Mouse (Mus musculus): ENCODE data around the gene Strada. TPM values are rescaled to one million over a fixed set of nuclear protein-coding genes. Genes with fewer than 3 reads are reported as not detected.
"Not testable (repeated sequence)": the region's sequence is repeated elsewhere in the genome, so short reads cannot be mapped to it uniquely, and the experiment has no call there.

Strada gene
- polyA plus RNA-seq, 1 experiment from 2014 or later, result 6.4 TPM

- TF ChIP-seq CTCF (IDR thresholded peaks at IDR 0.05; ENCODE audit: low read depth), result no peak
- no peak for ATAC-seq
- Histone ChIP-seq H3K4me3 (ENCODE audit: low read depth, low read length) (no peak overlapping the region), H3K4me1 (replicated peaks; ENCODE audit: control insufficient read depth, insufficient read depth, low read length) (no peaks in the 10 kb centered on the region), H3K4me2 (replicated peaks; ENCODE audit: low read depth) (no peak overlapping the region), H3K9me3 (ENCODE audit: control insufficient read depth) (no peaks in the 10 kb centered on the region), H3K9ac (ENCODE audit: low read depth, low read length) (no peak overlapping the region), H3K27me3 (replicated peaks; ENCODE audit: control insufficient read depth, insufficient read depth, low read length) (no peaks in the 10 kb centered on the region), H3K36me3 (ENCODE audit: control insufficient read depth, insufficient read depth) (peaks cover 13% of the 10 kb centered on the region), H3K27ac (ENCODE audit: low read depth, low read length) (no peak overlapping the region)
- WGBS, result 74% methylated on average over 1 of the region's 1 CpGs
Measured at GRCm38 (mm10) chr11:106129477-106129876, 72.5 kb downstream of the Strada start.

GRCm38 (mm10) chr11:106126727-106127373, 75.1 kb downstream of the Strada start:
- H3K4me3 ChIP-seq (ENCODE audit: low read depth, low read length); H3K9me3 ChIP-seq (ENCODE audit: control insufficient read depth); H3K27me3 ChIP-seq (replicated peaks; ENCODE audit: control insufficient read depth, insufficient read depth, low read length); H3K4me1 ChIP-seq (replicated peaks; ENCODE audit: control insufficient read depth, insufficient read depth, low read length); H3K9ac ChIP-seq (ENCODE audit: low read depth, low read length); H3K27ac ChIP-seq (ENCODE audit: low read depth, low read length); ATAC-seq; H3K4me2 ChIP-seq (replicated peaks; ENCODE audit: low read depth): not testable (repeated sequence)
- 92% methylated on average over 4 of the region's 6 CpGs for WGBS
- H3K36me3 ChIP-seq (ENCODE audit: control insufficient read depth, insufficient read depth), result peaks cover 26% of the 10 kb centered on the region

GRCm38 (mm10) chr11:106125827-106126226, 76.1 kb downstream of the Strada start:
- ATAC-seq, result no peak
- Histone ChIP-seq H3K4me2 (replicated peaks; ENCODE audit: low read depth) (no peak overlapping the region), H3K27me3 (replicated peaks; ENCODE audit: control insufficient read depth, insufficient read depth, low read length) (no peaks in the 10 kb centered on the region), H3K27ac (ENCODE audit: low read depth, low read length) (no peak overlapping the region), H3K9me3 (ENCODE audit: control insufficient read depth) (no peaks in the 10 kb centered on the region), H3K36me3 (ENCODE audit: control insufficient read depth, insufficient read depth) (peaks cover 30% of the 10 kb centered on the region), H3K4me3 (ENCODE audit: low read depth, low read length) (no peak overlapping the region), H3K9ac (ENCODE audit: low read depth, low read length) (no peak overlapping the region), H3K4me1 (replicated peaks; ENCODE audit: control insufficient read depth, insufficient read depth, low read length) (no peaks in the 10 kb centered on the region)
- 79% methylated on average over 1 of the region's 1 CpGs for WGBS
- no peak for TF ChIP-seq CTCF (IDR thresholded peaks at IDR 0.05; ENCODE audit: low read depth)

GRCm38 (mm10) chr11:106124784-106125183, 77.2 kb downstream of the Strada start:
- Histone ChIP-seq H3K4me3 (ENCODE audit: low read depth, low read length) (no peak overlapping the region), H3K9me3 (ENCODE audit: control insufficient read depth) (no peaks in the 10 kb centered on the region), H3K4me1 (replicated peaks; ENCODE audit: control insufficient read depth, insufficient read depth, low read length) (no peaks in the 10 kb centered on the region), H3K27ac (ENCODE audit: low read depth, low read length) (no peak overlapping the region), H3K9ac (ENCODE audit: low read depth, low read length) (no peak overlapping the region), H3K4me2 (replicated peaks; ENCODE audit: low read depth) (no peak overlapping the region), H3K27me3 (replicated peaks; ENCODE audit: control insufficient read depth, insufficient read depth, low read length) (no peaks in the 10 kb centered on the region), H3K36me3 (ENCODE audit: control insufficient read depth, insufficient read depth) (peaks cover 27% of the 10 kb centered on the region)
- WGBS, result 76% methylated on average over 4 of the region's 4 CpGs
- TF ChIP-seq CTCF (IDR thresholded peaks at IDR 0.05; ENCODE audit: low read depth), result no peak
- no peak for ATAC-seq

GRCm38 (mm10) chr11:106122736-106123135, 79.2 kb downstream of the Strada start:
- Histone ChIP-seq H3K9me3 (ENCODE audit: control insufficient read depth) (no peaks in the 10 kb centered on the region), H3K4me1 (replicated peaks; ENCODE audit: control insufficient read depth, insufficient read depth, low read length) (no peaks in the 10 kb centered on the region), H3K4me3 (ENCODE audit: low read depth, low read length) (no peak overlapping the region), H3K9ac (ENCODE audit: low read depth, low read length) (no peak overlapping the region), H3K27ac (ENCODE audit: low read depth, low read length) (no peak overlapping the region), H3K36me3 (ENCODE audit: control insufficient read depth, insufficient read depth) (peaks cover 30% of the 10 kb centered on the region), H3K27me3 (replicated peaks; ENCODE audit: control insufficient read depth, insufficient read depth, low read length) (no peaks in the 10 kb centered on the region), H3K4me2 (replicated peaks; ENCODE audit: low read depth) (no peak overlapping the region)
- no peak for ATAC-seq
- 66% methylated on average over 3 of the region's 3 CpGs for WGBS
- no peak for TF ChIP-seq CTCF (IDR thresholded peaks at IDR 0.05; ENCODE audit: low read depth)

- no peak for TF ChIP-seq CTCF (IDR thresholded peaks at IDR 0.05; ENCODE audit: low read depth)
- no peaks in the 10 kb centered on the region for H3K4me1 ChIP-seq (replicated peaks; ENCODE audit: control insufficient read depth, insufficient read depth, low read length)
- H3K27me3 ChIP-seq (replicated peaks; ENCODE audit: control insufficient read depth, insufficient read depth, low read length), result no peaks in the 10 kb centered on the region
- H3K9ac ChIP-seq (ENCODE audit: low read depth, low read length), result no peak overlapping the region
- 93% methylated on average over 5 of the region's 5 CpGs for WGBS
- peaks cover 35% of the 10 kb centered on the region for H3K36me3 ChIP-seq (ENCODE audit: control insufficient read depth, insufficient read depth)
- H3K27ac ChIP-seq (ENCODE audit: low read depth, low read length), result 0 out of 2 replicates have a peak overlapping the region, but pooled peaks have one; percentile 5
- H3K9me3 ChIP-seq (ENCODE audit: control insufficient read depth), result no peaks in the 10 kb centered on the region
- no peak overlapping the region for H3K4me2 ChIP-seq (replicated peaks; ENCODE audit: low read depth)
- ATAC-seq, result no peak
- H3K4me3 ChIP-seq (ENCODE audit: low read depth, low read length), result no peak overlapping the region
Measured at GRCm38 (mm10) chr11:106122221-106122620, 79.7 kb downstream of the Strada start.

Other genes with a start within 250 kb of the Strada start
- gene Cyb561, start 248.8 kb downstream of the Strada start, polyA plus RNA-seq (2015; fragmentation: Nextera tagmentation; extraction: Ambion mirVana), result 48.3 and 50.3 TPM in 2 replicates
- gene Ace, start 234.2 kb downstream of the Strada start, polyA plus RNA-seq (2015; fragmentation: Nextera tagmentation; extraction: Ambion mirVana), result 222 and 231 TPM in 2 replicates
- gene Ace3, start 207.5 kb downstream of the Strada start, polyA plus RNA-seq (2015; fragmentation: Nextera tagmentation; extraction: Ambion mirVana), result not detected in 2 replicates
- 0.94 and 1.6 TPM in 2 replicates for gene Kcnh6, start 194.0 kb downstream of the Strada start, polyA plus RNA-seq (2015; fragmentation: Nextera tagmentation; extraction: Ambion mirVana)
- gene Dcaf7, start 165.3 kb downstream of the Strada start, polyA plus RNA-seq (2015; fragmentation: Nextera tagmentation; extraction: Ambion mirVana), result 30.8 and 31.3 TPM in 2 replicates
- 9.0 and 9.2 TPM in 2 replicates for gene Taco1, start 136.1 kb downstream of the Strada start, polyA plus RNA-seq (2015; fragmentation: Nextera tagmentation; extraction: Ambion mirVana)
- 6.2 and 6.6 TPM in 2 replicates for gene Map3k3, start 117.6 kb downstream of the Strada start, polyA plus RNA-seq (2015; fragmentation: Nextera tagmentation; extraction: Ambion mirVana)
- gene Gm10840, start 41.3 kb downstream of the Strada start, polyA plus RNA-seq (2015; fragmentation: Nextera tagmentation; extraction: Ambion mirVana), result not detected in 2 replicates
- gene Limd2, start 41.3 kb downstream of the Strada start, polyA plus RNA-seq (2015; fragmentation: Nextera tagmentation; extraction: Ambion mirVana), result 32.6 and 34.6 TPM in 2 replicates
- 41.9 and 45.4 TPM in 2 replicates for gene Ccdc47, start 14.2 kb upstream of the Strada start, polyA plus RNA-seq (2015; fragmentation: Nextera tagmentation; extraction: Ambion mirVana)
- gene Ddx42, start 14.8 kb upstream of the Strada start, polyA plus RNA-seq (2015; fragmentation: Nextera tagmentation; extraction: Ambion mirVana), result 28.1 and 30.0 TPM in 2 replicates
- 16.6 and 18.3 TPM in 2 replicates for gene Ftsj3, start 53.9 kb upstream of the Strada start, polyA plus RNA-seq (2015; fragmentation: Nextera tagmentation; extraction: Ambion mirVana)
- 160 and 168 TPM in 2 replicates for gene Psmc5, start 54.0 kb upstream of the Strada start, polyA plus RNA-seq (2015; fragmentation: Nextera tagmentation; extraction: Ambion mirVana)
- 25.3 and 26.3 TPM in 2 replicates for gene Smarcd2, start 70.8 kb upstream of the Strada start, polyA plus RNA-seq (2015; fragmentation: Nextera tagmentation; extraction: Ambion mirVana)
- gene Tcam1, start 74.5 kb upstream of the Strada start, polyA plus RNA-seq (2015; fragmentation: Nextera tagmentation; extraction: Ambion mirVana), result 0.09 TPM in 1 of 2 replicates, not detected in the other
- gene Gh, start 99.7 kb upstream of the Strada start, polyA plus RNA-seq (2015; fragmentation: Nextera tagmentation; extraction: Ambion mirVana), result not detected in 2 replicates
- 1.3 and 1.5 TPM in 2 replicates for gene Cd79b, start 112.6 kb upstream of the Strada start, polyA plus RNA-seq (2015; fragmentation: Nextera tagmentation; extraction: Ambion mirVana)
- 0.01 TPM in 1 of 2 replicates, not detected in the other for gene Scn4a, start 151.1 kb upstream of the Strada start, polyA plus RNA-seq (2015; fragmentation: Nextera tagmentation; extraction: Ambion mirVana)
- gene Prr29, start 163.3 kb upstream of the Strada start, polyA plus RNA-seq (2015; fragmentation: Nextera tagmentation; extraction: Ambion mirVana), result 0.52 and 0.97 TPM in 2 replicates
- gene Icam2, start 185.9 kb upstream of the Strada start, polyA plus RNA-seq (2015; fragmentation: Nextera tagmentation; extraction: Ambion mirVana), result 14.2 and 15.4 TPM in 2 replicates